Mouse (Mus musculus) embryonic fibroblast, embryonic 13.5 days (primary cell): ENCODE data around the gene 1700029F12Rik.

Experiments
- CTCF ChIP-seq: IDR thresholded peaks from 2 replicates; pipeline ENCODE4 v1.5.1; 2011; ENCODE audit warnings: mild to moderate bottlenecking, control low read depth, low read length, moderate library complexity, borderline replicate concordance; ENCODE audit not compliant: insufficient read depth
- POLR2A ChIP-seq: IDR thresholded peaks from 2 replicates; pipeline ENCODE4 v1.6.1; 2011; ENCODE audit warnings: low read depth, mild to moderate bottlenecking, control low read depth, low read length, moderate library complexity

- TF ChIP-seq CTCF (no peak), POLR2A (no peak)
Measured at GRCm38 (mm10) chr13:97064413-97064812, 30.3 kb upstream of the 1700029F12Rik start.
